Mouse (Mus musculus) brain, adult 2 months (tissue): Measurements from ENCODE around the gene Tbxa2r.
A peak's percentile ranks its signal among the peaks of the same experiment; 100 is the strongest.

ENCODE experiments used
- DNase-seq: peaks from one replicate; pipeline ENCODE4 v3.0.0; 2011; ENCODE audit warnings: low read depth, low spot score

The Tbxa2r gene

DNA sequence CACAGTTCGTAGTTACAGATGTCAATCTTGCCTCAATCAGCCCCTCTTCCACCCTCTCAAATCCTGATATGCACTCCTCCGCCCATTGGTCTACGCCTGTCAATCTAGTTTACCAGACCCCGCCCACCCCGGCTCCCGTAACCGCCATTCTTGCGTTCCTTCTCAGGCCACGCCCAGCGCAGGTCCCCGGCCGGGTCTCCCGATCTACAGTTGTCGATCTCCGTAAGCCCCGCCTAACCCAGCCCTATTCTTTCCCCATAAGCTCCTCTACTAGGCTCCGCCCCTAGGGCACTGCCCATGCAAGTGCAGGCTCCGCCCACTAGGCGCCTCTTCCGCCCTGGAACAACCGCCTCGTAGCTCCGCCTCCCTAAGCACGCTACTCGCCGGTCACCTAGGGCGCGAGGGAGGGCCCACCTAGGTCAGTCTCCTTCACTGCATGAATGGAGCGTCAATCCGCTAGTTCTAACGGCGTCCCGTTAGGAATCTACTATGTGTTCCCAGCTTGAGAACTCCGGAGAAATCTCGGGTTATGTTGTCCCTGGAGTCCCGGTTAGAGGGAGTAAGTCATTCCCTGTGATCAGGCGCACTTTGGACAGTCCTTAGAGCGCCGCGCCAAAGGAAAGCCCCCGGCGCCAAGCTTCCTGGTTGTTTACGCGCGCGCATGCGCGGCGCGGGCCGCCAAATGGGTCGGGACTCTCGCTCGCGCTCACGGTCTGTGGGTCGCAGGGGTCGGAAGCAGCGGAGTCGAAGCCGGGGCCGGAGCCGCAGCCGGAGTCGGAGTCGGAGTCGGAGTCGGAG is 7.8 kb upstream of the Tbxa2r start, which contains the start of gene Cactin:
Gene Cactin, plus strand, starts transcription at position 554 of the 798 bp plus-strand sequence.
- DNase-seq = peak; percentile 100

DNA sequence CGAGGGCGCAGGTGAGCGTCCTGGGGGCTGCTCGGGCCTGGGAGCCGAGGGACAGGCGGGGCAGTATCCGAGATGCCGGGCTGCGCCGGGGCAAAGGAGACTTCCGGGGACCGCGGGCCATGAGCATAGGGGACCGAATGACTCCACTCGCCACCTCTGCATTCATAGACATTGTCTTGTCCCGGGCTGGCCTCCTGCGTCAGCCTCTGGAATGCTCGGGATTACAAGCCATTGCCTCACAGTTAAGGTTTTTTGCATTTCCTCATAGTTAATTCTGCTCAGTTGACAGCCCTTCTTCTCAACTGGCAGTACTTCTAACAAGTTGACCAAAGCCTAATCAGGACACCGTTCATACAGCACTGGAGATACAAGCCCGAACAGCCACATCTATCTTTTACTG is 7.1 kb upstream of the Tbxa2r start:
- DNase-seq = no peak

DNA sequence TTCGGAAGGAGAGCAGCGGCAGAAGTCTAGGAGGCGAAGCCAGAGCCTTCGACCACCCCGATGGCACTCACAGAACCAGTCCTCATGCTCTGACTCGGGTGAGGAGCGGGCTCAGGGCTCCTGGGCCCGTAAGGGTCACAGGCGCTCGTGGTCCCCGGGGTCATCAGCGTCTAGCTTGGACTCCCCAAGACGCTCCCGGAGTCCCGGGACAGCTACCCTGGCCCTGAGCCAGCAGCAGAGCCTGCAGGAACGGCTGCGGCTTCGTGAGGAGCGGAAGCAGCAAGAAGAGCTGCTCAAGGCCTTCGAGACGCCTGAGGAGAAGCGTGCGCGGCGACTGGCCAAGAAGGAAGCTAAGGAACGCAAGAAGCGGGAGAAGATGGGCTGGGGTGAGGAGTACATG is 6.1 kb upstream of the Tbxa2r start:
- no peak for DNase-seq

DNA sequence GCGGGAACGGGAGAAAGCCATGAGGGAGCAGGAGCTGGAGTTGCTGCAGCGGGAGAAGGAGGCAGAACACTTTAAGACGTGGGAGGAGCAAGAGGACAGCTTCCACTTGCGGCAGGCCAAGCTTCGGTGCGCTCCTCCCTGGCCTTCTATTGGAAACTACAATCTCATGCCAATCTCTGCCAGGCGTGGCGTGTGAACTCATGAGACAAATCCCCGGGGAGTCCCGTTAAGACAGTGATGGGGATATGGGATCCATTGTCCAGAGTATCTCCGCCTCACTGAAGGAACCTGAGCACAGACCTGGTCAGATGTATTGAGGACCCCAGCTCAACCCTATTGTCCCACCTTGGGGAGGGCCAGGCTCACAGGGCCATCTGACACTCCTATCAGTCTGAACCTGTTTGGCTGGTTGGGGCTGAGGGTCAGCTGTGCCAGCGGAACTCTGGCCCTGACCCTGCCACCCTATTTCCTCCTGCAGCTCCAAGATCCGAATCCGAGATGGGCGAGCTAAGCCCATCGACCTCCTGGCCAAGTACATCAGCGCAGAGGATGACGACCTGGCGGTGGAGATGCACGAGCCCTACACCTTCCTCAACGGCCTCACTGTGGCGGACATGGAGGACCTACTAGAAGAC is 5.3 kb upstream of the Tbxa2r start:
- no peak for DNase-seq

DNA sequence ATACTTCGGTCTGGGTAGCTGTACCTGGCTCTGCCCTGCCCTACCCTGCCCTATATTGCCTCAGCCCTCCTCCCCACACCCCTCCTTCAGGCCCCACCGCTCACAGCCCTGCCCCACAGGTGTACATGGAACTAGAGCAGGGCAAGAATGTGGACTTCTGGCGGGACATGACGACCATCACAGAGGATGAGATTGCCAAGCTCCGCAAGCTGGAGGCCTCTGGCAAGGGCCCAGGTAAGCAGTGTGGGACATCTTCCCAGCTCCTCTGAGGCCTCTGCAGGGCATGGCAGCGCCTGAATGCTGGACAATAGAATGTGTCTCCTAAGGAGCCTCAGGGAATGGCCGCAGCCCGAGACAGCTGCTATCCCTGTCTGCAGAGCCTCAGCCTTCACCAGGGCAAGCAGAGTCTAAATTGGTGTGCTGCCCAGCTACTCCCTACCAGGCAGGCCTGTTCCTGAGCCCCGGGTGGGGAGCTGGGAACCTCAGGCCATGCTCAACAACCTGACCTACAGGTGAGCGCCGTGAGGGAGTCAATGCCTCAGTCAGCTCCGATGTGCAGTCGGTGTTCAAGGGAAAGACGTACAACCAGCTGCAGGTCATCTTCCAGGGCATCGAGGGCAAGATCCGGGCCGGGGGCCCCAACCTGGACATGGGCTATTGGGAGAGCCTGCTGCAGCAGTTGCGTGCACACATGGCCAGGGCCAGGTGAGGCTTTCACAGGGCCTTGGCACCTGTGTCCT is 4.6 kb upstream of the Tbxa2r start:
- no peak for DNase-seq

DNA sequence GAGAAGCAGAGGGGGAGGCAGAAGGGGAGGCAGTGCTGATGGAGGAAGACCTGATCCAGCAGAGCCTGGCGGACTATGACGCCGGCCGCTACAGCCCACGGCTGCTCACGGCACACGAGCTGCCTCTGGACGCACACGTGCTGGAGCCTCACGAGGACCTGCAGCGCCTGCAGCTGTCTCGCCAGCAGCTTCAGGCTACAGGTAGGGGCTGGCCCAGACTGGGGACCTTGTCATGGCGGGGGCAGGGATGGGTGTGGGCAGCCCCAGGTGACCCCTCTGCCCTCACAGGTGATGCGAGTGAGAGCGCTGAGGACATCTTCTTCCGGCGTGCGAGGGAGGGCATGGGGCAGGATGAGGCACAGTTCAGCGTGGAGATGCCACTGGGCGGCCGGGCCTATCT is 3.4 kb upstream of the Tbxa2r start:
- DNase-seq = no peak

DNA sequence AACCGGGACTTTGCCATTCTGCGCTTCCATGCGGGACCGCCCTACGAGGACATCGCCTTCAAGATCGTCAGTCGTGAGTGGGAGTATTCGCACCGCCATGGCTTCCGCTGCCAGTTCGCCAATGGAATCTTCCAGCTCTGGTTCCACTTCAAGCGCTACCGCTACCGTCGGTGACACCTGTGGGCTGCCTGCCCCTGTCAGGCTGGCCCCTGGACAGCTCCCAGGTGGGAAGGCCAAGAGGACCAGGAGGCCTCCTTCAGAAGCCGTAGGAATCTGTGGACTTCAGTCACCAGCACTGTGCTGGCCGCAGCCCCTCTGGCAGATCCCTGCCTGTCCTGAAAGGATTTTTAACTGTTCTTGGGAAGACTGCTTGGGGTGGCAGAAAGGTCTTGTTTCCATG is 2.8 kb upstream of the Tbxa2r start:
- no peak for DNase-seq

DNA sequence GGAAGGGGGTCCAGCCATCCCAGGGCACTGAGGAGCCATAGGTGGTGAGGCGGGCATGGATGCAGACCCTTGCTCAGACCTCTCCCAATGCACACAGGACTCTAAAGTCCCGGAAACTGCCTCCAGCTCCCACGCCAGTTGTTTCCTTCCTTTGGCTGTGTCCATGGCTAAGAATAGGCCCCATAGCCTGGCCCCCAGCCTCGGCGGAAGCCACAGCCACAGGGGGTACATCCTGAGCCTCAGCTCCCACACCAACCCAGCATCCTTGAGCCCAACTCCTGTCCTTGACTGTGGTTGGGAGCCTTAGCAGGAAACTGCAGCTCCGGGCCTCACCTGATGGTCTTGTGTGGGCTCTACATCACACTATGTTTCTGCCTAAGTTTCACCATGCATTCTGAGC is 1.7 kb upstream of the Tbxa2r start:
- DNase-seq = no peak

DNA sequence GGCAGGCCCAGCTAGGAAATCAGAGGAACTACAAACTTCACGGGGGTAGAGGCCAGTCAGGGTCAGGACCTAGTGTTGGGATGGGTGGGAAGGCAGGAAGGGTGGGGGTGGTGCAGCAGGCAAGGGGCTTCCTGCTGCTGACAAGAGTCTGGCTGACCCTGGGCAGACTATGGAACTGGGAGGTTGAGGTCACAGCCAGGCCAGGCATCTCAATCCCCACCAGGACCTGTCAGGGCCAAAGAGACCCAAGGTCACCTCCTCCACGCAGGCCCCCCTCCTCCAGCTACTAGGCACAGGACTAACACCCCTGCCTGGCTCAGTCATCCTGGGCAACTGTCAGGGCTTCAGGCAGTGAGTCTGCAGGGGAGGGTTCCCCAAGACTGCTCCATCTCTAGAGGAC is 572 bp upstream of the Tbxa2r start:
- DNase-seq = no peak

DNA sequence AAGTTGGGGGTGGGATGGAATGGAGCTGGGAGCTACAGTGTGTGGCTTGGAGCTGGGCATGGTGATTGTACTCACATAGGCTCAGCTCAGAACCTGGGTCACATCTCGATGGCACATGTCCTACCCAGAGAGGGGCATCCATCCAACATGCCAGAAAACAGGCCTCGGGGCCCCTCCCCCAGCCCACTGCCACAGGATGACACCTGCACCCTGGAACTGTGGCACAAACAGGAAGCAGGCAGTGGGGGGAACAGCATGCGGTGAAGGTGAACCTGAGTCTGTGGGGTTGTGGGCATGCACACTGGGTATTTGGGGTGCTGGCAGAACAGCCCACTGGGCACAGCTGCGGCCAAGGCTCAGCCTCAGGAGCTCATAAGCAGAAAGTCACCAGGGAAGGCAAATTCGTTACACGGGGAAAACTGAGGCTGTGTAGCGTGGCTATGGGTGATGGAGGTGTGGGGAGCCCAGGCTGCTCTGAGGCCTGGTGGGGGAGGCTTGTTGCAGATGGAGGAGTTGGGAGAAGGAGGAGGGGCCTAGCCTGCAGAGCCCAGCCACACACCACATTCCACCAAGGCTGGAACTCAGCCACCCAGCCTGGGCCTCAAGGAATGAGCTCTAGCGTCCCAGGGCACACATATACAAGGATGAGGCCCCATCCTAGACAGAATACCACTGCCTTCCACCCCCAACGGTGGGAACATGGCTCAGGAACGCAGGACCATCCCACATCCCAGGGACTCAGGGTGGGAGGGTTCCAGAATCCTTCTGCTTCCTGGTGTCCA is 854 bp downstream of the Tbxa2r start:
- DNase-seq = no peak

DNA sequence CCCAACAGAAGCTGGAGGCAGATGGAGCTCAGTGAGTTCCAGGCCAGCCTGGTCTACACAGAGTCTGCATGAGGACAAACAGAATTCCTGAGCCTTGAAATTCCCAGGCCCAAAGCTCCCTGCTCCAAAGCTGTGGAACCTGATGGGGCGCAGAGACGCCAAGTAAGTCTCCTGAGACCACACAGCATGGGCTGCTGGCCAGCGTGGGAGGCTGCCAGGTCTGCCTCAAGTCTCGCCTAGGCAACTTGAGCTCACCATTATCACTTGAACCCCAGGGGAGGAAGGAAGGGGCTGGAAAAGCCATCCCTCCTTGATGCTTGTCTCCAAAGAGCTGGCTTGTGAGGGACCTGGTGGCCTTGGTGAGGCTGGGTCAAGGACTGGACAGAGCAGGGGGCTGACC is 1.5 kb downstream of the Tbxa2r start:
- no peak for DNase-seq

DNA sequence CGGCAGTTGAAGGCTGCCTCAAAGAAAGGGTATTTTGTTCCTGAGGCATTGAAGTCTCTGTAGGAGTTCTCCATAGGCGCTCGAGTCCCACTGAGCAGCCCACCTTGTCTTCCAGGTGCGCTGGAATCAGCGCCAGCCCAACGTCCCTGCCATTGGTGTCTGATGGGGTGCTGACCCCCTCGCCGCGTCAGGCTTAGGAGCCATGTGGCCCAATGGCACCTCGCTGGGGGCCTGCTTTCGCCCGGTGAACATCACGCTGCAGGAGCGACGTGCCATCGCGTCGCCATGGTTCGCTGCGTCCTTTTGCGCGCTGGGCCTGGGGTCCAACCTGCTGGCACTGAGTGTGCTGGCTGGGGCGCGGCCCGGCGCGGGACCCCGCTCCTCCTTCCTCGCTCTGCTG is 3.7 kb downstream of the Tbxa2r start:
- DNase-seq = no peak

DNA sequence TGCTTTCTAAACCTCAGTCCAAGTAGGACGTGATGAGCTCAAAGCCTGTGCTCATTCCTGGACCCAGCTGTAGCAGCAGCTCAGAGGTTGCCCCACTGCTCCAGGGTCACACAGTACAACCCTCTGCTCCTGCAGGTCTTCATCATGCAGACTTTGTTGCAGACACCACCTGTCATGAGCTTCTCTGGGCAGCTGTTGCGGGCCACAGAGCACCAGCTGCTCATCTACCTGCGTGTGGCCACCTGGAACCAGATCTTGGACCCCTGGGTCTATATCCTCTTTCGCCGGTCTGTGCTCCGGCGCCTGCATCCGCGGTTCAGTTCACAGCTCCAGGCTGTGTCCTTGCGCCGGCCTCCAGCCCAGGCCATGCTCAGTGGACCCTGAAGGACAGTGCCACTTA is 5.8 kb downstream of the Tbxa2r start:
- no peak for DNase-seq

DNA sequence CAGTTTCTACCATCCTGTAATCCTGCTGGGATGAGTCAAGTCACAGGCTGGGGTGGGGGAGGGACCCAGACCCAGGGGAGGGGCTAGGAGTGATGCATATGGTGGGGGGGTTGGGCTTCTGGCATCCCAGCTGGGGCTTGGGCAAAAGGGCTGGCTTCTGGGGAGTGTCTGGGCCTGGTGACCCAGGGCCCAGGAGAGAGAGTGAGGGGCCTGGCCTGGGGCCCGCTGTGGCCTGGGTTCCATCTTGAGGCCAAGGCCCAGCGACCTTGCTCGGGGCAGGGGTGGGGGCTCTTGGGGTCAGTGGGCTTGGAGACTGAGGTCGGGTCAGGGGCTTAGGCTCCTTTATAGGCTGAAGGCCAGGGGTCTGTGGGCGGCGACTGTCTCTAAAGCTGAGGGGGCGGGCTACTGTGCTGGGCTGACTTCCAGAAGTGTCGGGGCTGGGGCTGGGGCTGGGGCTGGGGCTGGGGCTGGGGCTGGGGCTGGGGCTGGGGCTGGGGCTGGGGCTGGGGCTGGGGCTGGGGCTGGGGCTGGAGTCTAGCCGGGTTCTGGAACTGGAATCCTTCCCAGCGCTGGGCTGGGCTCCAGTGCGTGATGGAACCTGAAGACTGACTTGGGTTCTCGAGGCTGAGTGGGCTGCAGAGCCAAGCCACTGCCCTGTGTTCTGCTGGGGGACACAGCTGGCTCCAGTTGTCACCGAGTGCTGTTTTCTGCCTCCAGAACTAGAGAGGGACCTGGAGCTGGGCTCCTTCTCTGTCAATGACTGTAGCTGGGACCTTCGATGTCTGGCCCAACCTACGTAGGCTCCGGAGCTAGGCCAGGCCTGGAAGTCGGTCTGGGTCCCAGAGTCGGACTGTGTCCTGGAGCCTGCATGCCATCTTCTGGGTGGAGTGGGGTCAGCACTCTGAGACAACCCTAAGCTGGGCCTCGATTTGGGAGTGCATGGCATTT is 7.1 kb downstream of the Tbxa2r start:
- DNase-seq = no peak

DNA sequence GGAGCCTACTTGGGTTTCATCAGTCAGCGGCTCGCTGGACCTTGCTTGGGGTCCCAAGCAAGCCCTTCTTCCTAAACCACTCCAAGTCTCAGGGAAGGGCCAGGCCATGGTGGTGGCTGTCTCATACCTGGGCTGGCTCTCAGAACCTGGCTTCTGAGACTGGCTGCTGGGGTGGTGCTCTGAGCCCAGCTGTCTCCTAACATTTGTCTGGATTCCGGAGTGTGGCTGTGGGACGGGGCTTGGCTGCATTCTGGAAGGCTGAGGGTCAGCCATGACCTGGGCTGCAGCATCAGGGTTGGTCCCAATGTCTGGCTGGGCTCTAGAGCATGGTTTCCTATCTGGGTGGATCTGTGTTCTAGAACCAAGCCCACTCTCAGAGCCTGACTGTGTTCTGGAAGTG is 8.0 kb downstream of the Tbxa2r start:
- DNase-seq = no peak

DNA sequence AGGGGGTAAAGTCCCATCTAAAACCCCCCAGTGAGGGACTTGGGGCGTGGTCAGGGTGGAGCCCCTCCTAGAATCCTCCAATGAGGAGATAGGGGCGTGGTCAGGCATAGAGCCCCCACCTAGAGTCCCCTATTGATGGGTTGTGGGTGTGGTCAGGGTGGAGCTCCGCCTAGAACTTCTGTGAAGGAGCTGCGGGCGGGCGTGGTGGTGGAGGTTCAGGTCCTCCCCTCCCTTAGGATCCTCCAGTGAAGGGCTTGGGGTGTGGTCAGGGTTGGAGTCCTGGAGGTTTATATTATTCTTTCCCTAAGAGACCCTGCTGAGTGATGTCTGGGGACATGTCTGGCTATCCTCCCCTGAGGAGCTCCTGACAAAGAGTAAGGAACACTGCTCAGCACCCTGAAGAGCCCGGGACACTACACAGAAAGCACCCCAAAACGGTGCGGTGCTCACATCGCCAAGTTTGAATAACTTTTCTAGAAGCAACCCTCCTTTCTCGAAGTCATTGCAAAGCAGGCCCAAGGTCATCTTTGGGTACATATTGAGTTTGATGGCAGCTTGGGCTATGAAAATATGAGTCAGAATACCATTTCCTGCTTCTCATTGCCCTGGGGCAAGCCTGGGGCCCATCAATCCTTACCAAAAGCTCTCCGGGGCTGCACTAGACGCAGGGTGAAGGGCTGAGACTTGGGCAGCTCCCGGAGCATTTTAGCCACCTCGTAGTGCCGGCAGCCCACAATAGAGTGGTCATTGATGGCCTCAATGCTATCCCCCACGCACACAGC is 12.2 kb downstream of the Tbxa2r start:
- no peak for DNase-seq

DNA sequence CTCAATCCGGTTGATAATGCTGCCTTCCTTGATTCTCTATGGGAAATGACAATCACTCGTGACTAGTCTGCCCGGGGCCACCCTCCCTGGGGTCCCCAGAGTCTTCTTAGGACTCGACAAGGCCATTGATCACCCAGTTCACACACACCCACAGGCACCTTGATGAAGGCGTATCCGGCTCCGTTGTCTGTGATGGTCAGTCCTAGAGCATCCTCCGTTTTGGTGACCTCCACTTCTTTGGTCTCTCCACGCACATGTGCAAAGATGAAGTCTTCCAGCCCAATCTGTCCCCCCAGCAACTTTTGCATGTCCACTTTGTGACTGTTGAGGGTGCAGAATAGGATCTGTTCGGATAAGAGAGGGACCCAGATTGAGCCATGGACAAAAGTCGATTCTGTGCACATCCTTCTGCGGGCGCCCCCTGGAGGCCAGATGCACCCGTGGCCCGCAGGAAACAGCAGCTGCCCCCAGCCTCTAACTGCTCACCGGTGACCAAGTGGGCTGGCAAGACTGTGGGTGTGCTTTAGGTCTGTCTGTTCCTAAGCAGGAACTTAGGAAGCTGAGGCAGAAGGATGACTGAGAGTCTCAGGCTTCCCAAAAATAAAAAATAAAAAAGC is 12.9 kb downstream of the Tbxa2r start:
- DNase-seq = peak; percentile 56

DNA sequence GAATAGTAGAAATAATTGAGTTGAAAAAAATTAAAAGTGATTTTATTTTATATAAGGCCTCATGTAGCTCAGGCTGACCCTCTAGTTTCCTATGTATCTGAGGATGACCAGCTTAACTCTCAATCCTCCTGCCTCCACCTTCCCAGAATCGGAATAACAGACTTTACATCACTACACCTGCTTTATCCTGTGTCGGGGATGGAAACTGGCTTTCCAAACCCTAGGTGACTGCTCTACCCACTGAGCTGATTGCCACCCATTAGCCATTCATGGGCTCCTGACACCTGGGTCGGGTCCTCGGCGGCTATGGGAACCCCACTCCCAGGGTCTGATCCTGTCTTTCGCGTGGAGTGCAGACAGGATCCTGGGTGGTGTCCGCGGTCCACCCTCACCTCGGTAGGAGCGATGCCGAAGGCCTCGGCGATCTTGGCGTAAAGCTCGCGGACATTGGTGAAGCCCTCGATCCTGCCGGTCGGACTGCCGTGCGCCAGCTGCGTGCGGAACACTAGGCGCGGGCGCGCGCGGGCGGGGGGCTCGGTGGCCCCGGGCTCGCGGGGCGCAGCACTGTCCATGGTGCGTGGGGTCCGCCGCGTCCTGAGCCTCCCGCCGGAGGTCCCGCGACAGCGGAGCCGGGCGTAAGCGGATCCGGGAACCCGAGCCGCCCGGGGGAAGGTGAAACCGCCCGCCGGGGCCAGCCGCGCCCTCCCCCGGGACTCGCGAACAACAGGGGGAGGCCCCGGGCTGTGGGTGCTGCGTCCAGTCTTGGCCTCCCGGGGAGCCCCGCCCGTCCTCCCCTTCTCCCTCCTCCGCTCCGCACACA is 14.4 kb downstream of the Tbxa2r start, which contains the start of gene Gipc3:
Gene Gipc3, minus strand, starts transcription at position 581 of the 820 bp plus-strand sequence.
- DNase-seq = no peak
